Mouse (Mus musculus) cerebellum, postnatal 25 days (tissue): ENCODE measurements at regions not wholly inside any gene's neighbourhood (a gene's known extent, or its start where the extent isn't known, plus 50 kb on each side); places are given as distances from the start of the nearest gene placed in this dataset.

ENCODE experiments used
- DNase-seq, 2 experiments: peaks; one replicate each; pipeline ENCODE4 v3.0.0; 2021; ENCODE audit warnings: mixed read lengths in 2 of 2

DNA sequence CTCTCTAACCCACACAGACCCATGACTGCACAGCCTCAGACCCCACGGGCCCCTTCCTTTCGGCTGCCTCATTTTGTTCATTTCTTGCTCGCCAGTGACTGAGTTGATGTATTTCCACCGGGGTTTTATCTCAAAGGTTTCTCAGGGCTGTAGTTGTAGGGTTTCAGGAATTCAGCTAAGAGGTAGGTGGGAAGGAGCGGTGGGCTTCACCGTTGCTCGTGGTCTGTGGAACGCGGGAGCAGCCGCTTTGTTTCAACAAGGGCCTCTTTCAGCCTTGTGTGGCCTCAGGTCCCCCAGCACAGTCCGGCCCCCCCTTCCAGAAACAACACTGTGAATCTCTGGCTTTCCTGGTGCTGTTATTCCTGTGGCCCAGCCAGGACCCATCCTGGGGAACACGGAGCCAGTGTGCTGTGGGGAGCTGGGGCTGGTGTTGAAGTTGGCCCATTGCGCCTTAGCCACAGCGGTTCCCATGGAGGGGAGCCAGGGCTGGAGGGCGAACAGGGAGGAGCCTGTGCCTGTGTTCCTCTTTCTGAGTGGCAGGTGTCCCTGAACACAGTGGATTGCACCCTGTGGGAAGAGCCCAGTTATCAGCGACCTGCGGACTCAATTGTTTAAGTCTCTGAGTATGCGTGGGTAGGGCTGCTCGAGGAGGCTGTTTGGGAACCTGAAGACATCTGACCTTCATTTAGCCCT lies 68.9 kb upstream of the Slc38a2 start:
- no peak for DNase-seq

GRCm38 (mm10) chr15:96767188-96767587 lies 67.7 kb upstream of the Slc38a2 start:
- no peak for DNase-seq

DNA sequence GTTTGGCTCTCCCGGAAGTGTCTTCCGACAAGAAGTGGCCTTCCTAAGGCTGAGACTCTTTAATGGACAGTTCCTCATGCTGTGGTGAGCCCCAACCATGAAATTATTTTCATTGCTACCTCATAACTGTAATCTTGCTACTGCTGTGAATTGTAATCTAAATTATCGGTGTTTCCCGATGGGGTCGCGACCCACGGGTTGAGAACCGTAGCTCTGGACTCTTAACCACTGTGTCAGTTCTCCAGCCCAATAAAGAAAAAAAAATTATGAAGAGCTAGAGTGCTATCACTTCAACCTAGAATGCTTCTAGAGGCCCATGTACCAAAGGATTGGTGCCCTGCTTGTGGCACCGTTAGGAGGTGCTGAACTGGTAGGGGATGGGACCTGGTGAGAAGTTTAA lies 66.7 kb upstream of the Slc38a2 start:
- DNase-seq: no peak

DNA sequence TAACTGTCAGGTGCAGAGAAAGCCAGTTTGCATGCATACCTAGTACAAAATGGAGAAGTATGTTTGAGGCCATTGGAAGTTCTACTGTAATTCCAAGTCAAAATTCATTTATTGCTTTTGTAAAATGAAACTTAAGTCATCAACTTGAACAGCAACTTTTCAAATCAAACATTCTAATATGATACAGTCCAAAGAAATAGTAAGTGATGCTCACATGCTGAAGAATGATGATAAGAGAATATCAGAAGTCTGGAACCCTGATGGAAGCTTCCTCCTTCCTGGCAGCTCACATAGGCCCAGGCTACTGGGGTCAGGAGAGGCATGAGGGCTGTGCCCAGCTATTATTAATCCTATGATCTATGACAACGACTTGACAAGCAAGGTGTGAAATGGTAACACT lies 64.1 kb upstream of the Slc38a2 start:
- DNase-seq: no peak

DNA sequence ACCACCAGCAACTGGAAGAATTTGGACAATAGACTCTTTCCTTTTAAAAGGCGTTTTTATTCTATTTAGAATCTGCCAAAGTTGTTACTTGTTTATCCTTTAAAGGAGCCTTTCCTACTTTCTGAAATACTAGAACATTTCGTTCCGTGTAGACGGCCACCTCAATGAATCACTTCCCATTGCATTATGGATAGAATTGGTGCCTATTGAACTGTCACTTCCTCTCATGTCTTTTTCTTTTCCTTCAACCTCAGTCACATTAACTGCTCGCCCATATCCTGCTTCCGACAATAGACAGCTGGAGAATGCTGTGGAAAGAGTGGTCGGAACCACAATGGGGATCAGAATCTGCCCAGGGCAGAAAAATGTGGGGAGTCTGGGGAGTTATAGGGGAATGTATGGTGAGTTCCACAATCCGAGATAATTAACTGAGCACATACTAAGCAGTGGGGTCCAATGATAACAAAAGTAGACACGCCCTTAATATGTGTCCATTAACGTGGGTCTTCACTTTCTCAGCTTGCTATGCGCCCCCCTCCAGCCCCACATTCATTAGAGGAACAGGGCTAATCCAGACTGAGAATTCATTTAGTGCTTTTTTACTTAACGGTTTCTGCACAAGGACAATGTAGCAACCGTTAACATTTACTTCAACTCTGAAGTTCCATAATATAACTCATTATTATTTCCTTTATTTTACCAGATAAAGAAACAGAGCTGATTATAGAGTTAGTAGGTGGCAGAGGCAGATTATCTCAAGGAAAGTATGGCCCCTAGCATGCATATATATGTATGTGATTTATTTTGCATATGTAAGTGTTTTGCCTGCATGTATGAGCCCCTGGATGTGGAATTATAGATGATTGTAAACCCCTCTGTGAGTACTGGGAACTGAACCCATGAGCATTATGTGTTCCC lies 59.8 kb upstream of the Slc38a2 start:
- DNase-seq: no peak

DNA sequence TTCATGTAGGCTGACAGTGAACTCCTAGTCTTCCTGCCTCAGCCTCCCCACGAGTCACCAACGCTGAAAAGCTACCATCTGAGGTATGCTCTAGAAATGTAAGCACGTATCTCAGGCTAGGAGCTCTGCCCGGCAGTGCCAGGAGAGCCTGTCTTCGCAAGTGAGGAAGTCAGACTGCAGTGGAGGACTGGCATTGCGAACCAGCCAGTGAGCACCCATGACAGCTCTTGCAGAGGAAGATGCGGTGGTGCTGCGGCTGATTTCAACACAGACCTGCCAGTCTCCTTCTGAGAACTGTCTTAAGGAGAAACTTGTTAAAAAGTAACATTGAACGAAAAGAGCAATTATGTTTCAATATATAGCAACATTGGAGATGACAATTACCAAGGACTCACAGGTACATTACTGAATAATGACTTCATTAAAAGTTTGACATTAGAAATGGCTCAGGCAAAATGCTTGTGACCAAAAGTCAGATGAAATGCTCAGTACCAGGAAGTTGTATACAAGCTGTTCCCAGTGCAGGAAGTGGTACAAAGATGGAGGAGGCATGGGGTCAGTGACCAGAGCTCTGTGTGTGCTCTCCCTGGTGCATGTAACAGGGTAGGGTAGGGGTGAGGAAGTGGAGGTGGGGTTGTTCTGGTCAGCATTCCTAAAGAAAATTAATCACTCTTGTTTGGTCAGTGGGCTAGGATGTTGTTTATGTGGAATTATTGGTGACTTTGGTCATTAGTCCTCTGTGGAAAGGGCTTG lies 58.1 kb upstream of the Slc38a2 start:
- DNase-seq: no peak

GRCm38 (mm10) chr15:96756456-96756855 lies 56.9 kb upstream of the Slc38a2 start:
- peak in 1 of 2 experiments; percentile 9 for DNase-seq

DNA sequence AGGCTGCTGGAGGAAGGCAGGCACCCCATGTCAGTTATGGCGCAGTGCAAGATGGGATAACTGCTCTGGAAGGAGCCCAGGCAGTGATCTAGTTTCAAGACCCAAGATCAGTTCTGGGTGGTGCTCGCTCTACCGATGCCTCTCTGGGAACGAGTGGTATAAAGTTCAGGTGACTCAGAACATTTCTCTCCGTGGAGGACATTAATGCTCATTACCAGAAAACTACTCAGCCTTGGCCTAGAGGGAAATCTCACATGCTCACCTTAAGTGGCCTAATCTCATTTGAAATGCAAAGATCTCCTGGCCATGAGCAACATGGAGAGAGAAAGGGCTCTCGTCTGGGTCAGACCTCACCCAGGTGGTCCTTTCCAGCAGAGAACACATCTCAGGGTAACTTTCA lies 56.4 kb upstream of the Slc38a2 start:
- DNase-seq: no peak

DNA sequence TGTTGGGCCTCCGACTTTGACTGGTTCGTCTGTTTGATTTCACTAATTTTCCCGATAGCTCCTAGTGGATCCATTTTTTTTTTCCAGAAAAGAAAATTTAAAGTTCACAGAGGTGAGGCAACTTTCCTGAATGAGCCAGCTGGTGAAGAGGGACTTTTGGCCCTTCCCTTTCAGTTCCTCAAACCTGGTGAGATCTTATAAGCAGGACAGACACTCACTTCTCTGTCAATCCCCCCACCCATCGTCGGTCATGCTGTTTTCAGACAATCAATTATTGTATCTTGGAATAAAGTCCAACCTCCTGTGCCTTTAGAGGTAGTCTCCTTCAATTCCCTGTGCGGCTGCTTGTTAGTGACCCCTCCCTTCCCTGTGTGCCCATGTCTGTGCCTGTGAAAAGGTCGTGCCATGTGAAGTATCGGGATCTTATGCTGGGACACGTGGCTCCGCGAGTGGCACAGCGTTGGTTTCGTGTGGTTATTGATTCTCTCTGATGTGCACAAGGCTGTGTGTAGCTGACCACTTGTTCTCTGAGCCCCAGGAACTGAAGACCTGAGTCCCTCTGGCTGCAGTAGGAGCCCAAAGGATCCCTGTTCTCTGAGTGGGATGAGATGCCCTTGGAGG lies 55.9 kb upstream of the Slc38a2 start:
- no peak for DNase-seq

DNA sequence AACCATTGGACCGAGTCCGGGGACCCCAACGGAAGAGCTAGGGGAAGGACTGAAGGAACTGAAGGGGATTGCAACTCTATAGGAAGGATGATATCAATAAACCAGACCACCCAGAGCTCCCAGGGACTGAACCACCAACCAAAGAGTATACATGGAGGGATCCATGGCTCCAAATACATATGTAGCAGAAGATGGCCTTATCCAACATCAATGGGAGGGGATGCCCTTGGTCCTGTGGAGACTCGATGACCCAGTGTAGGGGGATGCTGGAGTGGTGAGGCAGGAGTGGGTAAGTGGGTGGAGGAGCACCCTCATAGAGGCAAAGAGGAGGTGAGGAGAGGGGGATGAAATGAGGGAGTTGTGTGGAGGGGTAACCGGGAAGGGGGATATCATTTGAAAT lies 54.5 kb upstream of the Slc38a2 start:
- DNase-seq: no peak

- no peak for DNase-seq
Measured at GRCm38 (mm10) chr15:96752719-96753118, 53.2 kb upstream of the Slc38a2 start.

DNA sequence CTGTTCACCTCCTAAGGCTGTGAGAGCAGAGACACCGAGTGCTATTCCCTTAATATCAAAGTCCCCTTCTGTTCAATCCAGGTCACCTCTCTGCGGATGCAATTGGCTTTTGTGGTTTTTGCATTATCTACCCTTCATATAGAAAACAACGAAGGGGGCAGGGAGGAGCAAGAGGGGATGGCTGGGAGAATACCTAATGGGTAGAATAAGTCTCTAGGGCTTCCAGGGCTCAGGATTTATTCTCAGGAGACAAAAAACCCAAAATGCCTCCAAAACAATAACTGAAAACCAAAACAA lies 52.5 kb upstream of the Slc38a2 start:
- DNase-seq: no peak

GRCm38 (mm10) chr15:96751243-96752061 lies 51.9 kb upstream of the Slc38a2 start:
- DNase-seq: no peak

DNA sequence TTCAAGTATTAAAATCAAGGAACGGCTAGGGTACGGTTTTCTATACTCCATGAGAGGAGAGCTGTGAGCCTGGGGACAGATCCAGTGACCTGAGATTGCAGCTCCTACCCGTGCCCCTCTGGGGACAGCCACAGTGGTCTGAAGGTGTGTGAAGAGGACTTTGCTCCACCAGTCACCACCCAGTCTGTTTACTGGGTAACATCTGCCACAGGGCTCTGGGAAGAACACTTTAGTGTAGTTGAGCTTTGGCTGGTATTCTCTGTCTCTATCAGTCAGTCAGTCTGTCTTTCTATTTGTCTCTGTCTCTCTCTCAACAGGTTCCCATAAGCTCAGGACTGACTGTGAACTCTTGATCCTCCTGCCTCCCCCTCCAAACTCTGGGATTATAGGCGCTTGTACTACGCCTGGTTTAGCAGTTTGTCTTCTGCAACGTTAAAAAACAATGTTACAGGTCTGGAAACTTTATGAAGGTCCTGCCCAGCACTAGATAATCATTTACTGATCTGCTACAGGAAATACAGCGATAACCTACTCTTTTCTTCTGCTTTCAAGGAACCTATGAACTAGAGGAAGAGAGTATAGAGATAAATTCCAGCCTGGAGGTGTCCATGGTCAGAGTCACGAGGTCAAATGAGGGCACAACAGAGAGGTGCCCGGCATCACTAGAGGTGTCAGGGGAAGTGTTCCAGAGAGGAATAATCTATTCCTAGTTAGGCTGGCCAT lies 50.2 kb upstream of the Slc38a2 start:
- DNase-seq: no peak
